Mouse (Mus musculus) c-Kit-positive CD71-positive TER-119-negative erythroid progenitor cells, embryonic 14.5 days (primary cell): ENCODE measurements at regions not wholly inside any gene's neighbourhood (a gene's known extent, or its start where the extent isn't known, plus 50 kb on each side); places are given as distances from the start of the nearest gene placed in this dataset.
A peak's percentile ranks its signal among the peaks of the same experiment; 100 is the strongest.

Experiments
- DNase-seq: peaks from one replicate; pipeline ENCODE4 v3.0.0-alpha.2; 2013; ENCODE audit warnings: low read depth

- no peak for DNase-seq
These were observed 149.3 kb downstream of the Adgra3 start for GRCm38 (mm10) chr5:49909483-49909882.

GRCm38 (mm10) chr5:49896106-49896505 lies 162.7 kb downstream of the Adgra3 start:
- no peak for DNase-seq

- no peak for DNase-seq
These were observed 178.4 kb downstream of the Adgra3 start for GRCm38 (mm10) chr5:49880383-49880782.

- DNase-seq = peak; percentile 63
These were observed 182.6 kb downstream of the Adgra3 start for GRCm38 (mm10) chr5:49876240-49876639.

GRCm38 (mm10) chr5:49857202-49857601 lies 201.6 kb downstream of the Adgra3 start:
- DNase-seq = no peak

GRCm38 (mm10) chr5:49856036-49856435 lies 202.8 kb downstream of the Adgra3 start:
- DNase-seq = no peak

GRCm38 (mm10) chr5:49848680-49849079 lies 210.1 kb downstream of the Adgra3 start:
- DNase-seq = no peak

GRCm38 (mm10) chr5:49848174-49848573 lies 210.6 kb downstream of the Adgra3 start:
- DNase-seq = no peak

- peak; percentile 5 for DNase-seq
These were observed 240.0 kb downstream of the Adgra3 start for GRCm38 (mm10) chr5:49818832-49819231.

GRCm38 (mm10) chr5:49816751-49817150 lies 242.1 kb downstream of the Adgra3 start:
- no peak for DNase-seq

GRCm38 (mm10) chr5:49813335-49813734 lies 245.5 kb downstream of the Adgra3 start:
- DNase-seq = no peak

GRCm38 (mm10) chr5:49788494-49789160 lies 263.9 kb upstream of the Kcnip4 start:
- no peak for DNase-seq

- no peak for DNase-seq
These were observed 259.0 kb upstream of the Kcnip4 start for GRCm38 (mm10) chr5:49783728-49784127.

GRCm38 (mm10) chr5:49761054-49761453 lies 236.3 kb upstream of the Kcnip4 start:
- DNase-seq = no peak

- DNase-seq = no peak
These were observed 230.8 kb upstream of the Kcnip4 start for GRCm38 (mm10) chr5:49755531-49755930.

GRCm38 (mm10) chr5:49712607-49713006 lies 187.9 kb upstream of the Kcnip4 start:
- DNase-seq = no peak

- no peak for DNase-seq
These were observed 157.4 kb upstream of the Kcnip4 start for GRCm38 (mm10) chr5:49682156-49682555.

- DNase-seq = no peak
These were observed 156.8 kb upstream of the Kcnip4 start for GRCm38 (mm10) chr5:49681514-49681913.

GRCm38 (mm10) chr5:49675885-49676284 lies 151.2 kb upstream of the Kcnip4 start:
- no peak for DNase-seq

- no peak for DNase-seq
These were observed 140.5 kb upstream of the Kcnip4 start for GRCm38 (mm10) chr5:49665196-49665595.

- no peak for DNase-seq
These were observed 139.2 kb upstream of the Kcnip4 start for GRCm38 (mm10) chr5:49663928-49664327.

GRCm38 (mm10) chr5:49662096-49662495 lies 137.4 kb upstream of the Kcnip4 start:
- no peak for DNase-seq

- no peak for DNase-seq
These were observed 135.9 kb upstream of the Kcnip4 start for GRCm38 (mm10) chr5:49660598-49660997.

- DNase-seq = no peak
These were observed 126.2 kb upstream of the Kcnip4 start for GRCm38 (mm10) chr5:49650953-49651352.
